Mouse (Mus musculus) intestine, embryonic 15.5 days (tissue): ENCODE measurements around the gene Xylb. TPM values are rescaled to one million over a fixed set of nuclear protein-coding genes. Genes with fewer than 3 reads are reported as not detected.

ENCODE experiments used
- ATAC-seq: fragments of 200-750 bp; cut with Nextera tagmentation; 2 replicates; pipeline ENCODE4 v1.8.0; 2017; ENCODE audit warnings: moderate TSS enrichment, moderate library complexity
- H3K27ac ChIP-seq: fragments of 300-500 bp; sonication (generic); 2 replicates; pipeline ENCODE4 v1.5.1; 2015; ENCODE audit warnings: mild to moderate bottlenecking, inconsistent platforms
- H3K27me3 ChIP-seq: fragments of 300-500 bp; sonication (generic); replicated peaks from 2 replicates; pipeline ENCODE4 v1.6.1; 2015; ENCODE audit warnings: inconsistent platforms
- H3K36me3 ChIP-seq: fragments of 300-500 bp; sonication (generic); 2 replicates; pipeline ENCODE4 v1.6.1; 2015; ENCODE audit warnings: inconsistent platforms
- H3K4me1 ChIP-seq: fragments of 300-500 bp; sonication (generic); replicated peaks from 2 replicates; pipeline ENCODE4 v1.6.1; 2015; ENCODE audit warnings: inconsistent platforms
- H3K4me2 ChIP-seq: fragments of 300-500 bp; sonication (generic); replicated peaks from 2 replicates; pipeline ENCODE4 v1.6.1; 2015; ENCODE audit warnings: mild to moderate bottlenecking, inconsistent platforms
- H3K4me3 ChIP-seq: fragments of 300-500 bp; sonication (generic); replicated peaks from 2 replicates; pipeline ENCODE4 v1.5.1; 2015; ENCODE audit warnings: inconsistent platforms
- H3K9ac ChIP-seq: fragments of 300-500 bp; sonication (generic); 2 replicates; pipeline ENCODE4 v1.6.1; 2015; ENCODE audit warnings: inconsistent platforms
- H3K9me3 ChIP-seq: fragments of 300-500 bp; sonication (generic); 2 replicates; pipeline ENCODE4 v1.6.1; 2016; ENCODE audit warnings: inconsistent platforms
- WGBS: fragments of 180-500 bp; shearing (Covaris S2); methylation state at CpG from one replicate; pipeline ENCODE4 v1.1.7; 2015; 5-methylcytosine and 5-hydroxymethylcytosine counted together
- polyA plus RNA-seq: library from polyadenylated mRNA; unstranded; fragments of >200 nt; fragmentation: Nextera tagmentation; extraction: Ambion mirVana; gene quantifications from 2 replicates; pipeline ENCODE4 v1.2.1, GENCODE M21; 2015

The Xylb gene
- polyA plus RNA-seq, 1 experiment from 2014 or later, result 14.5 TPM

- ATAC-seq, result no peak
- Histone ChIP-seq H3K4me3 (no peak overlapping the region), H3K9ac (no peak overlapping the region), H3K4me2 (no peak overlapping the region), H3K9me3 (no peaks in the 10 kb centered on the region), H3K4me1 (no peaks in the 10 kb centered on the region), H3K27me3 (no peaks in the 10 kb centered on the region), H3K27ac (no peak overlapping the region), H3K36me3 (no peaks in the 10 kb centered on the region)
- 72% methylated on average over 6 of the region's 6 CpGs for WGBS
Measured at GRCm38 (mm10) chr9:119375556-119375955, 18.4 kb downstream of the Xylb start.

DNA sequence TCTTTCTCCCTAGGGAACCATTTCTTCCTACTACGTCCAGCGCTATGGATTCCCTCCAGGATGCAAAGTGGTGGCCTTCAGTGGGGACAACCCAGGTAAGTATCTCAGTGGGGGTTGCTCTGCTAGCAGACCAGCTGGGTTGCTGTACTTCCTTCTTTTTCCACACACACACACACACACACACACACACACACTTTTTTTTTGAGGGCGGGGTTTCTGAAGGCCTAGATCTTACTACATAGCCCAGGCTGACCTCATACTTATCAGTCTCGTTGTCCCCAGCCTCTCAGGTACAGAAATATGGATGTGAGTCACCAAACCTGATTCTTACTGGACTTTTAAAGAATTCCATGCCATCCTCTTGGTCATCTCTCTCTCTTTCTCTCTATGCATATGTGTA lies 21.1 kb downstream of the Xylb start:
- Histone ChIP-seq H3K36me3 (no peaks in the 10 kb centered on the region), H3K9me3 (no peaks in the 10 kb centered on the region), H3K4me3 (no peak overlapping the region), H3K27ac (no peak overlapping the region), H3K9ac (no peak overlapping the region), H3K27me3 (no peaks in the 10 kb centered on the region), H3K4me2 (no peak overlapping the region), H3K4me1 (no peaks in the 10 kb centered on the region)
- ATAC-seq, result no peak
- 88% methylated on average over 4 of the region's 4 CpGs for WGBS

DNA sequence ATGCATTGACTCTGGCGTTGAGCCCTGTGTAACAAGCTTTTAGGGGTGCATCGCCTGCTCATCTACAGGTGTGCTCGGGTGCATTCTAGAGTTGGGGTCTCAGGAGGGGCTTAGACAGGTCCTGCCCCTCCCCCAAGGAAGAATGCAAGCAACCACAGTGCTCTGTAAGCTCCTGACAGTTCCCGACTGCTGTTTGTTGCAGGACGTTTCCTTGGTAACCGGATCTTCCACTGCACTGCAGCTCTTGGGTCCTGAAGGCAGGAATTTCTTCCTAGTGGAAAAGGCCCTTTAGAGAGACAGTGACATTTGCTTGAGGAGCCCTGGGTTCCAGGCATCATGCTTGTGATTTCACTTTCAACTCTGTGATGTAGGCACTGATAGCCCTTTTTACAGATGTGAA lies 25.4 kb downstream of the Xylb start:
- Histone ChIP-seq H3K4me3 (no peak overlapping the region), H3K9me3 (no peaks in the 10 kb centered on the region), H3K36me3 (no peaks in the 10 kb centered on the region), H3K4me1 (no peaks in the 10 kb centered on the region), H3K9ac (no peak overlapping the region), H3K4me2 (no peak overlapping the region), H3K27ac (no peak overlapping the region), H3K27me3 (no peaks in the 10 kb centered on the region)
- ATAC-seq, result no peak
- WGBS, result 60% methylated on average over 6 of the region's 6 CpGs

DNA sequence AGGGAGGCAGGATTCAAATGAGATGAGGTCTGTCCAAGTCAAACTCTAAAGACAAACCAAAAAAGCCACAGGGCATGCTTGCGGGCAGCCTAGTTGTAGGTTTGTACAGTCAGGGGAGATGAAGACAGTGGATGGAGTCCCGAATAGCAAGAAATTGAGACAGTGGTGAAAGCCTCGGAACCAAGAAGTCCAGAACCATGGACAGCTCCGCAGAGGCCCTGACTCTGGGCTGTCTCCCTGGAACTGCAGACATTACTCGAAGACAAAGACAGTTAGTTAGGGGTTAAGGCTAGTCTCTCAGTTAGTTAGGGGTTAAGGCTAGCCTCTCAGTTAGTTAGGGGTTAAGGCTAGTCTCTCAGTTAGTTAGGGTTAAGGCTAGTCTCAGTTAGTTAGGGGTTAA lies 31.8 kb downstream of the Xylb start:
- Histone ChIP-seq H3K9me3 (no peaks in the 10 kb centered on the region), H3K4me3 (no peak overlapping the region), H3K4me2 (no peak overlapping the region), H3K4me1 (no peaks in the 10 kb centered on the region), H3K36me3 (no peaks in the 10 kb centered on the region), H3K27me3 (no peaks in the 10 kb centered on the region), H3K9ac (no peak overlapping the region), H3K27ac (no peak overlapping the region)
- no peak for ATAC-seq
- WGBS, result 47% methylated on average over 5 of the region's 5 CpGs

GRCm38 (mm10) chr9:119390214-119390613 lies 33.0 kb downstream of the Xylb start:
- Histone ChIP-seq H3K9me3 (no peaks in the 10 kb centered on the region), H3K4me3 (no peak overlapping the region), H3K36me3 (no peaks in the 10 kb centered on the region), H3K4me1 (no peaks in the 10 kb centered on the region), H3K4me2 (no peak overlapping the region), H3K27me3 (no peaks in the 10 kb centered on the region), H3K27ac (no peak overlapping the region), H3K9ac (no peak overlapping the region)
- no peak for ATAC-seq
- WGBS, result 89% methylated on average over 2 of the region's 2 CpGs

DNA sequence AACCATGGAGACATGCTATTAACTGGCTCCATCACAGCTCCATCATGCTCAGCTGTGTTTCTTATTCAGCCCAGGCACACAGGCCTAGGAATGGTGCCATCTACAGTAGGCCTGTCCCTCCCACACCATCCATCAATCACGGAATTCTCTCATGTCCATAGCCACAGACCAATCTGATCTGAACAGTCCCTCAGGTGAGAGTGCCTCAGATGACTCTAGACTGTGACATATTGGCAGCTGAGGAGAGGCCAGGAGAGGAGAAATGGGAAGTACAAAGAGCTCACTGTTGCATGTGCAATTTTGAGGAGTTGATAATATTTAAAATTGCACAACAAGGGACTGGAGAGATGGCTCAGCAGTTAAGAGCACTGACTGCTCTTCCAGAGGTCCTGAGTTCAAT lies 37.6 kb downstream of the Xylb start:
- H3K4me2 ChIP-seq, result no peak overlapping the region
- H3K27ac ChIP-seq, result no peak overlapping the region
- no peaks in the 10 kb centered on the region for H3K9me3 ChIP-seq
- H3K36me3 ChIP-seq, result no peaks in the 10 kb centered on the region
- H3K9ac ChIP-seq, result no peak overlapping the region
- H3K27me3 ChIP-seq, result no peaks in the 10 kb centered on the region
- WGBS, result 83% methylated on average over 1 of the region's 1 CpGs
- H3K4me1 ChIP-seq, result no peaks in the 10 kb centered on the region
- H3K4me3 ChIP-seq, result no peak overlapping the region
- no peak for ATAC-seq

DNA sequence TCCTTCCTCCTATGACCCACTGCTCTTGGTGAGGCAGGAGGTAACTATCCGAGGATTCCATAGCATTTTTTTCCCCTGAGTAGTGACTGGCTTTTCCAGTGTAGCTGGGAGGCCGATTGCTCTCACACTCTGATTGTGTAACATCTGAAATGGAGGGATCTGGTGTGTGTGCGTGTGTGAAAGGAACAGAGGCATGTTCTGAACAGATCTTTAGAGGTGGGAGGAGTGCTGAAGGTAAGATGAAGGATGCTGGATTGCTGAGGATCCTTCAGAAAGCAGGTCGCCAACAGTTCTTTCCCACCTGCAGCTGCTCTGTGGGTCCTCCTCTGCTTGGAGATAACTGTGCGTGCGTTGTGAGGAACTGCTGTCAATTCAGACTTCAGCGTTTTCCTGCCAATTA lies 44.2 kb downstream of the Xylb start:
- H3K9me3 ChIP-seq, result no peaks in the 10 kb centered on the region
- 4% methylated on average over 7 of the region's 7 CpGs for WGBS
- H3K9ac ChIP-seq, result peak overlapping the region; percentile 5; the same call in 1 of the 2 replicates
- peak; percentile 18 for ATAC-seq
- 0 out of 2 replicates have a peak overlapping the region, but pooled peaks have one; percentile 10 for H3K27ac ChIP-seq
- H3K27me3 ChIP-seq, result no peaks in the 10 kb centered on the region
- peaks cover 23% of the 10 kb centered on the region for H3K4me1 ChIP-seq
- peak overlapping the region; percentile 89 for H3K4me3 ChIP-seq
- H3K4me2 ChIP-seq, result peak overlapping the region; percentile 98
- no peaks in the 10 kb centered on the region for H3K36me3 ChIP-seq

GRCm38 (mm10) chr9:119401801-119402214 lies 44.6 kb downstream of the Xylb start, which contains the start of gene Acvr2b:
Gene Acvr2b (plus strand): TSS chr9:119402118.
- Histone ChIP-seq H3K4me1 (peaks cover 23% of the 10 kb centered on the region), H3K4me2 (peak within 1 kb of the TSS; percentile 98), H3K9ac (peak within 1 kb of the TSS; percentile 97), H3K4me3 (peak within 1 kb of the TSS; percentile 89), H3K36me3 (no peaks in the 10 kb centered on the region), H3K27me3 (no peaks in the 10 kb centered on the region), H3K9me3 (no peaks in the 10 kb centered on the region), H3K27ac (peak within 1 kb of the TSS; percentile 98)
- 0% methylated on average over 23 of the region's 32 CpGs for WGBS
- peak; percentile 96 for ATAC-seq

DNA sequence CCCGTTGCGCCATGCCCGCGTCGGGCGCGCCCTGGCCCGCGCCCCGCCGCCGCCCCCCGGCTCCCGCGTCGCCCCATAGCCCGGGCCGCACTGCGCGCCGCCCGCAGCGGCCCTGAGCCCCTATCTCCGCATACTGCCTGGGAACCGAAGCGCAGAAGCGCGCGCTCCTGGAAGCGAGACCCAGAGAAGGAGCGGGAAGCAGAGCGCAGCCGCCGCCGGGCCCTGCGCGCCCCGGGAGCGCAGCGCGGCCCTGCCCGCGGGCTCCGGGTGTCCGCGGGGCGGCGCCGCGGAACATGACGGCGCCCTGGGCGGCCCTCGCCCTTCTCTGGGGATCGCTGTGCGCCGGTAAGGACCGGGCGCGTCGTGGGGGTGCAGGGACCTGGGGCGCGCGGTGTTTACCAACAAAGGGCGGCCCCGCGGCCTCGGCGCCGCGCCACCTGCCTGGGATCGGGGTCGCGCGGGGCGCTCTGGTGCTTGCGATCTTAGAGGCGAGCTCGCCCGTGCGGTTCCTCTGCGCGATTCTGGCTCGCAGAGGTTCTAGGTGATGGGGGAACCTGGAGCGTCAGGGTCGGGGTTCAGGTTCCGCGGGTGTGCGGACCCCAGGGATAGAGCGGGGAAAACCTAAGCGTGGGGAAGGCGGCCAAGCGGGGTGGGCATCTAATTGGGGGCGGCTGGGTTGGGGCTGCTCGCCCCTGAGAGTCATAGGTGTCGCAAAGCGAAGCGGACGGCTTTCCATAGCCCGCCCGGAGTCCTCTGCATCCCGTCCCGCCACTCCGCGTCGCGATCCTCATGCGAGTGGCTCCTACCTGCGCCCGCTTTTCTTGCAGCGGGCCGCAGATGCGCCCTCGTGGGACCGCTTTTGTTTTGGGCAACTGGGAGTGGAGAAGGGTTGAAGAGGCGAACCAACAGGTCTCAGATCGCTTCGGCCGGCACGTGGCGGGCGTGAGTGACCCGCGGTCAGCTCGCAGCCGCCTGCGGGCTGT lies 45.4 kb downstream of the Xylb start:
- Histone ChIP-seq H3K27me3 (no peaks in the 10 kb centered on the region), H3K4me1 (peaks cover 23% of the 10 kb centered on the region), H3K9ac (peak overlapping the region; percentile 97), H3K9me3 (no peaks in the 10 kb centered on the region), H3K4me3 (peak overlapping the region; percentile 89), H3K27ac (peak overlapping the region; percentile 98), H3K4me2 (peak overlapping the region; percentile 98), H3K36me3 (no peaks in the 10 kb centered on the region)
- peak; percentile 60 for ATAC-seq
- under 1% methylated on average over 125 of the region's 127 CpGs for WGBS

- H3K27me3 ChIP-seq, result no peaks in the 10 kb centered on the region
- H3K9ac ChIP-seq, result peak overlapping the region; percentile 97
- no peaks in the 10 kb centered on the region for H3K36me3 ChIP-seq
- peak overlapping the region; percentile 98 for H3K4me2 ChIP-seq
- peaks cover 29% of the 10 kb centered on the region for H3K4me1 ChIP-seq
- WGBS, result 0% methylated on average over 26 of the region's 26 CpGs
- peak overlapping the region; percentile 98 for H3K27ac ChIP-seq
- no peaks in the 10 kb centered on the region for H3K9me3 ChIP-seq
- peak; percentile 26 for ATAC-seq
- peak overlapping the region; percentile 89 for H3K4me3 ChIP-seq
Measured at GRCm38 (mm10) chr9:119403236-119403641, 46.1 kb downstream of the Xylb start.

GRCm38 (mm10) chr9:119404090-119404489 lies 46.9 kb downstream of the Xylb start:
- no peaks in the 10 kb centered on the region for H3K27me3 ChIP-seq
- H3K27ac ChIP-seq, result no peak overlapping the region
- H3K36me3 ChIP-seq, result no peaks in the 10 kb centered on the region
- H3K4me2 ChIP-seq, result peak overlapping the region; percentile 98
- ATAC-seq, result no peak
- H3K4me1 ChIP-seq, result peaks cover 32% of the 10 kb centered on the region
- 75% methylated on average over 5 of the region's 5 CpGs for WGBS
- peak overlapping the region; percentile 89 for H3K4me3 ChIP-seq
- no peak overlapping the region for H3K9ac ChIP-seq
- H3K9me3 ChIP-seq, result no peaks in the 10 kb centered on the region

GRCm38 (mm10) chr9:119407884-119408283 lies 50.7 kb downstream of the Xylb start:
- H3K4me1 ChIP-seq, result peaks cover 28% of the 10 kb centered on the region
- no peaks in the 10 kb centered on the region for H3K36me3 ChIP-seq
- no peak overlapping the region for H3K4me2 ChIP-seq
- WGBS, result 71% methylated on average over 15 of the region's 15 CpGs
- no peak overlapping the region for H3K27ac ChIP-seq
- H3K27me3 ChIP-seq, result no peaks in the 10 kb centered on the region
- 0 out of 2 replicates have a peak, but pooled peaks cover 3% of the 10 kb centered on the region for H3K9me3 ChIP-seq
- H3K9ac ChIP-seq, result no peak overlapping the region
- no peak overlapping the region for H3K4me3 ChIP-seq
- no peak for ATAC-seq
